Mouse (Mus musculus): ENCODE data around the gene Glud1. TPM values are rescaled to one million over a fixed set of nuclear protein-coding genes. Genes with fewer than 3 reads are reported as not detected.
A peak's percentile ranks its signal among the peaks of the same experiment; 100 is the strongest.
"Not testable (repeated sequence)": the region's sequence is repeated elsewhere in the genome, so short reads cannot be mapped to it uniquely, and the experiment has no call there.

Gene Glud1
- polyA plus RNA-seq, 1 experiment from 2014 or later = 131 TPM

DNA sequence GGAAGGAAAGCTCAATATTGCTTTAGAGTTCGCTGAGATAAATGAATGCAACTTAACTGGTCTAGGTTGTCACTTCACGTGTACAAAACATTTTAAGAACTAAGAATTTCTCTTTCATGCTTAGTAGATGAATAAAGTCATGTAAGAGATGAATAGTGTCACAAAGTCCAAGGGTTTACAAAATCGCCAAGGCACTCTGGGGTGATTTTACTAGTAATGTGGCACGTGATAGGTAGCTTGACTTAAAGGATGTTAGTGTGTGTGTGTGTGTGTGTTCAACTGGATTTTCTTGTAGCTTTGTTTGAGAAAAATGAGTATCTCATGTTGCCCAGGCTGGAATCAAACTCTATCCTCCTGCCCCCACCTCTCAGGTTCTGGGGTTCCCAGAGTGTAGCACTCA, 1.3 kb upstream of the Glud1 start:
- DNase-seq (ENCODE audit: low spot score) = no peak
- H3K4me2 ChIP-seq (replicated peaks) = no peak overlapping the region
- no peaks in the 10 kb centered on the region for H3K27me3 ChIP-seq (ENCODE audit: control insufficient read depth, insufficient read depth, low read length)
- no peaks in the 10 kb centered on the region for H3K9me3 ChIP-seq (ENCODE audit: control insufficient read depth, low read length)
- no peak overlapping the region for H3K4me3 ChIP-seq (replicated peaks; ENCODE audit: low read length)
- WGBS = 86% methylated on average over 4 of the region's 4 CpGs
- no peaks in the 10 kb centered on the region for H3K36me3 ChIP-seq (replicated peaks; ENCODE audit: control insufficient read depth, insufficient read depth)
- H3K4me1 ChIP-seq (replicated peaks; ENCODE audit: control insufficient read depth, insufficient read depth, low read length) = peaks cover 24% of the 10 kb centered on the region
- H3K27ac ChIP-seq = no peak overlapping the region
- no peak overlapping the region for H3K9ac ChIP-seq
- no peak for ATAC-seq (ENCODE audit: low FRiP score)

DNA sequence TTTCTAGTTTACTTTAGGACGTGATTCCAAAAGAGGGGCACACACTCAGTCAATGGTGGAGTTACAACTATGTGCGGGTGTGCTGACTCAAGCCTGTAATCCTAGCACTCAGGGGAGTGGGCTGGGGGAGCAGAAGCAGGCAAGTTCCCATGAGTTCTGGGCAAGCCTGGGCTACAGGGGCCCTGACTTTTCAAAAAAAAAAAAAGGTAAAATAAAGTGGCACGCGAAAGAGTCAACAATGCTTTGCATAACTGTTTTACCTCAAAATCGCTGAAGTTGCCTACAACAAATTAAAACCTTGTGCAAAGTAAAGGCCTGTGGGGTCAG, 657 bp upstream of the Glud1 start:
- Histone ChIP-seq H3K4me1 (replicated peaks; ENCODE audit: control insufficient read depth, insufficient read depth, low read length) (peaks cover 27% of the 10 kb centered on the region), H3K27me3 (ENCODE audit: control insufficient read depth, insufficient read depth, low read length) (no peaks in the 10 kb centered on the region), H3K9ac (peak overlapping the region; percentile 96), H3K4me2 (replicated peaks) (peak overlapping the region; percentile 91), H3K4me3 (replicated peaks; ENCODE audit: low read length) (peak overlapping the region; percentile 99), H3K36me3 (replicated peaks; ENCODE audit: control insufficient read depth, insufficient read depth) (no peaks in the 10 kb centered on the region), H3K27ac (peak overlapping the region; percentile 95), H3K9me3 (ENCODE audit: control insufficient read depth, low read length) (no peaks in the 10 kb centered on the region)
- ATAC-seq (ENCODE audit: low FRiP score) = no peak
- WGBS = 13% methylated on average over 5 of the region's 5 CpGs
- no peak for DNase-seq (ENCODE audit: low spot score)

DNA sequence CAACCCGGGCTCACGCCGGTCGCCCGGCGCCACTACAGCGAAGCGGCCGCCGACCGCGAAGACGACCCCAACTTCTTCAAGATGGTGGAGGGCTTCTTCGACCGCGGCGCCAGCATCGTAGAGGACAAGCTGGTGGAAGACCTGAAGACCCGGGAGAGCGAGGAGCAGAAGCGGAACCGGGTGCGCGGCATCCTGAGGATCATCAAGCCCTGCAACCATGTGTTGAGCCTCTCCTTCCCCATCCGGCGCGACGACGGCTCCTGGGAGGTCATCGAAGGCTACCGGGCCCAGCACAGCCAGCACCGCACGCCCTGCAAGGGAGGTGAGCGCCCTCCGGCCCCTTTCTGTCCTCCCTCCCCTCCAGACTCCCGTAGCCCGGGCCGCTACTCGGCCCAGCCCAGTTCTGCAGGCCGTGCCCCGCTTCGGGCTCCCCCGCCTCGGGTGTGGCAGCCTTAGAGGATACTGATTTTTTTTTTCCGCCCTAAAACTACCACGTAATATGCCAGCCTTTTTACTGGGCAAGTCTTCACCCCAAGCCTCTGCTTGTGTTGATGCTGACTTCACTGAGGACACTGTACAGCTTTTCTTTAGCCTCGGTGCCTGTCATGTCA, 599 bp downstream of the Glud1 start:
- DNase-seq (ENCODE audit: low spot score) = peak; percentile 35

DNA sequence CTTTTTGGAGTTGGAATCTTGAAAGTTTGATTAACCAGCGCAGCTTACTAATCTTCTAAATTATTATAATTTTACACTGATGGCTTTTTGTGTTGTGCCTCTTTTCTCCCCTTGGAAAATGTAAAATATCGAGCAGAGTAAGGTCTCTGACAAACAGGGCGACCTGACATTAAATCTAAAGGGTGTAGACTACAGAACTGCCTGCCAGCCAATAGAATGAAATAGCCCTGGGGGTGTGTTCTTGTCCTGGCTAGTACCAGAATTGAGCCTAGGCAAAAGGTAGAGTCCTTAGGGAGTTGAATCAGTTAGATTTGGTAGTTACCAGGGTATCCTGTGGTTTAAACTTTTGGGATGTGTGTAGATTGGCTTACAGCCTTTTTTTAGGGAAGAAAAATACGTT, 1.2 kb downstream of the Glud1 start:
- Histone ChIP-seq H3K4me1 (replicated peaks; ENCODE audit: control insufficient read depth, insufficient read depth, low read length) (peaks cover 31% of the 10 kb centered on the region), H3K9me3 (ENCODE audit: control insufficient read depth, low read length) (no peaks in the 10 kb centered on the region), H3K9ac (peak overlapping the region; percentile 96), H3K27ac (peak overlapping the region; percentile 95), H3K4me3 (replicated peaks; ENCODE audit: low read length) (peak overlapping the region; percentile 99), H3K4me2 (replicated peaks) (peak overlapping the region; percentile 91), H3K36me3 (replicated peaks; ENCODE audit: control insufficient read depth, insufficient read depth) (no peaks in the 10 kb centered on the region), H3K27me3 (ENCODE audit: control insufficient read depth, insufficient read depth, low read length) (no peaks in the 10 kb centered on the region)
- ATAC-seq (ENCODE audit: low FRiP score) (no peak), DNase-seq (ENCODE audit: low spot score) (peak; percentile 48)
- 4% methylated on average over 4 of the region's 4 CpGs for WGBS

More for the DNA sequence above, 599 bp downstream of the Glud1 start:
- H3K4me2 ChIP-seq (replicated peaks) = peak overlapping the region; percentile 91
- H3K4me3 ChIP-seq (replicated peaks; ENCODE audit: low read length) = peak overlapping the region; percentile 99
- peaks cover 31% of the 10 kb centered on the region for H3K4me1 ChIP-seq (replicated peaks; ENCODE audit: control insufficient read depth, insufficient read depth, low read length)
- H3K9me3 ChIP-seq (ENCODE audit: control insufficient read depth, low read length) = no peaks in the 10 kb centered on the region
- ATAC-seq (ENCODE audit: low FRiP score) = peak; percentile 16
- H3K9ac ChIP-seq = peak overlapping the region; percentile 96
- no peaks in the 10 kb centered on the region for H3K27me3 ChIP-seq (ENCODE audit: control insufficient read depth, insufficient read depth, low read length)
- H3K36me3 ChIP-seq (replicated peaks; ENCODE audit: control insufficient read depth, insufficient read depth) = no peaks in the 10 kb centered on the region
- peak overlapping the region; percentile 95 for H3K27ac ChIP-seq
- under 1% methylated on average over 37 of the region's 47 CpGs for WGBS

DNA sequence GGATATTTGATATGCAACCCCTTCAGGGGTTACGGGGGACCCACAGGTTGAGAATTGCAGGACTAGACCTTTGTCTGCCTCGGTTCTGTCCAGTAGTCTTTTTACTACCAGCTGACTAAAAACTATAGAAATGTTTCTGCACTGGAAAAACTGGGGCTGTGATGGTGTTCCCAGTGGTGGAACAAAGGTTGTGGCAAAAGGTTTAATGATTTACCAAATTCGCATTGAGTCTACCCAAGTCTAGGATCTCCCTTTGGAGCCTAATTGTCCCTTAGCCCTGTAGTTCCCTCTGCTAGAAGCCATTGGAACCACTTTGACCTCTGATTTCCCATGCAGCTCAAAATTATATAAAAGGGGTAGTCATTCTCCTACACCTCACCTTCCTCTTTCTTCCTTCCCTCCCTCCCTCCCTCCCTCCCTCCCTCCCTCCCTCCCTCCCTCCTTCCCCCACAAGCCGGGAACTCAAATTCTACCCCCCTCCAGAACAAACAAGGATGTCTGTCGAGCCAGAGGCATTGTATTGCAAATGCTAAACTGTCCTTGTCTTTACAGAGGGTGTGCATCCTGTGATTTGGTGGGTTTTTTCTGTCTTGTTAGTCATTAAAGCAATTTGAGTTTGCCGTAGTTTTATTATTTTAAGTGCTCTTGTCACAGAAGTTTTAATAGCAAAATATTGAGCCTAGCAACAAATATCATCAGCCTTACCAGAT, 2.0 kb downstream of the Glud1 start:
- Histone ChIP-seq H3K9me3 (ENCODE audit: control insufficient read depth, low read length) (no peaks in the 10 kb centered on the region), H3K27me3 (ENCODE audit: control insufficient read depth, insufficient read depth, low read length) (no peaks in the 10 kb centered on the region), H3K4me1 (replicated peaks; ENCODE audit: control insufficient read depth, insufficient read depth, low read length) (peaks cover 31% of the 10 kb centered on the region), H3K4me3 (replicated peaks; ENCODE audit: low read length) (peak overlapping the region; percentile 99), H3K36me3 (replicated peaks; ENCODE audit: control insufficient read depth, insufficient read depth) (0 out of 2 replicates have a peak, but pooled peaks cover 4% of the 10 kb centered on the region), H3K4me2 (replicated peaks) (peak overlapping the region; percentile 91), H3K9ac (peak overlapping the region; percentile 96), H3K27ac (0 out of 2 replicates have a peak overlapping the region, but pooled peaks have one; percentile 32)
- DNase-seq (ENCODE audit: low spot score) (no peak), ATAC-seq (ENCODE audit: low FRiP score) (no peak)
- WGBS = 14% methylated on average over 5 of the region's 6 CpGs

DNA sequence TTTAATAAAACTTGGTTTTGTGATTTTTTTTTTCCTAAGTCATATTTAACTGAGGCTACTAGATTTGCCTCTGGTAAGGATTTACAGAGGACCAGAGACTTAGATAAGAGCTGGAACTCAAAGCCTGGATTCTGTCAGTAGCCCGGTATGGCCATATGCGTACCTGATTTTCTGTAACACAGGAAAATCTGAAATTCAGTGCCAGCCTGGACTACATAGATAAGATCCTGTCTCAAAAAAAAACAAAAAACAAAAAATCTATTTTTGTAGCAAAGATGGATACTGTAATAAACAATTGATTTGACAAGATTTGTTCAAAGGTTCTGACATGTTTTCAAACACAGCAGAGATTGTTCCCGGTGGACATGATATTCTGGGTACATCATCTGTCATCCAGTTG, 3.1 kb downstream of the Glud1 start:
- Histone ChIP-seq H3K9me3 (ENCODE audit: control insufficient read depth, low read length) (no peaks in the 10 kb centered on the region), H3K4me1 (replicated peaks; ENCODE audit: control insufficient read depth, insufficient read depth, low read length) (peaks cover 31% of the 10 kb centered on the region), H3K4me2 (replicated peaks) (peak overlapping the region; percentile 91), H3K36me3 (replicated peaks; ENCODE audit: control insufficient read depth, insufficient read depth) (peaks cover 8% of the 10 kb centered on the region), H3K4me3 (replicated peaks; ENCODE audit: low read length) (peak overlapping the region; percentile 99), H3K27ac (no peak overlapping the region), H3K27me3 (ENCODE audit: control insufficient read depth, insufficient read depth, low read length) (no peaks in the 10 kb centered on the region), H3K9ac (no peak overlapping the region)
- DNase-seq (ENCODE audit: low spot score) = no peak
- 89% methylated on average over 3 of the region's 3 CpGs for WGBS
- ATAC-seq (ENCODE audit: low FRiP score) = no peak

DNA sequence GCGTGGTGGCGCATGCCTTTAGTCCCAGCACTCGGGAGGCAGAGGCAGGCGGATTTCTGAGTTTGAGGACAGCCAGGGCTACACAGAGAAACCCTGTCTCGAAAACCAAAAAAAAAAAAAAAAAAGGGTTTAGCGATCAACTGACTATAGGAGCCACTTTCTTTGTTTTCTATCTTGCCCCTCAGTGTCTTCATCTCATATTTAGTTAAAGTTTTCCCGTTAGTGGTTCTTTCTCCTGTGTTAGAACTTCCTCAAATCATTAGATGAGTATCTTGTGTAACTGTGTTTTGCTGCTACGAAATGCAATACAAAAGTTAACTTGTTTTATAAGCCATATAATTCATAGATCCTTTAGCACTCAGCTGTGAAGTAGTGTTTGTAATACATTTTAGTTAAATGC, 3.9 kb downstream of the Glud1 start:
- DNase-seq (ENCODE audit: low spot score); H3K9ac ChIP-seq; H3K27ac ChIP-seq; H3K4me2 ChIP-seq (replicated peaks); H3K4me3 ChIP-seq (replicated peaks; ENCODE audit: low read length); H3K27me3 ChIP-seq (ENCODE audit: control insufficient read depth, insufficient read depth, low read length); ATAC-seq (ENCODE audit: low FRiP score); H3K9me3 ChIP-seq (ENCODE audit: control insufficient read depth, low read length): not testable (repeated sequence)
- Histone ChIP-seq H3K36me3 (replicated peaks; ENCODE audit: control insufficient read depth, insufficient read depth) (peaks cover 15% of the 10 kb centered on the region), H3K4me1 (replicated peaks; ENCODE audit: control insufficient read depth, insufficient read depth, low read length) (peaks cover 31% of the 10 kb centered on the region)
- 94% methylated on average over 8 of the region's 8 CpGs for WGBS

DNA sequence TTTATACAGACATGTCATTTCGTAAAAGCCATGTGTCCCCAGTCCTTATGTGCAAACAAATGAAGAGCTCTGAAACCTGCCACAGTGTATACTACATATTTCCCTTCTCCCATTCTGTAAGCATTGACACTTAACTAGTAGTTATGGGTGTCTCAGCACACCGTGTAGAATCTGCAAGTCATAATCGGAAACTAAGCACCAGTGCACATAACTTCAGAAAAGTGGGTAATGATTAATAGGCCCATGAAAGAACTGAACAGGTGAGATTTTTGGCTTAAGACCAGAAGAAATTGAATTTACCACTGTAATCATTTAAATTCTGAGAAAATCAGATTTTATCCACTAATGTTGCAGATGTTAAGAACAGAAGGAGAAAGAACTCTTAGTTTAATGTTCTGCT, 4.3 kb downstream of the Glud1 start:
- H3K27me3 ChIP-seq (ENCODE audit: control insufficient read depth, insufficient read depth, low read length) = no peaks in the 10 kb centered on the region
- ATAC-seq (ENCODE audit: low FRiP score) (no peak), DNase-seq (ENCODE audit: low spot score) (no peak)
- H3K27ac ChIP-seq = no peak overlapping the region
- H3K9ac ChIP-seq = no peak overlapping the region
- no peak overlapping the region; the same call in 1 of the 2 replicates for H3K4me2 ChIP-seq (replicated peaks)
- peaks cover 18% of the 10 kb centered on the region for H3K36me3 ChIP-seq (replicated peaks; ENCODE audit: control insufficient read depth, insufficient read depth)
- no peaks in the 10 kb centered on the region for H3K9me3 ChIP-seq (ENCODE audit: control insufficient read depth, low read length)
- peaks cover 31% of the 10 kb centered on the region for H3K4me1 ChIP-seq (replicated peaks; ENCODE audit: control insufficient read depth, insufficient read depth, low read length)
- H3K4me3 ChIP-seq (replicated peaks; ENCODE audit: low read length) = no peak overlapping the region
- WGBS = 87% methylated on average over 3 of the region's 3 CpGs

DNA sequence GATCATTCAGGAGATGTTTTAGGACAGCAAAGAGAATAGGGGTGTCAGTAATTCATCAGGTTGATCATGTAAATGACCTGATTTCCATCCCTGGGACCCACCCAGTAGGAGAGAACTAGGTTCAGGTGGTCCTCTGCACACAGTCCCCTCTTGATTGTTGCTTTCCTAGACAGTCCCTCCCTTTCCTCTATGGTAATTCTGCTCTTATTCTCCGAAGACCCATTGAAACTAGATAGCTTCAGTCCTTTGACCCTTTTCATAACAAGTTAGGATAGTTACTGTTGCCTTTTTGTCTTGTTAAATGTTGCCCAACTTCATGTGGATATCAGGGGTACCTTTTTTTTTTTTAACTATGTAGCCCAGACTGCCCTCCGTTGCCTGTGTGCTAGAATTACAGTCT, 5.8 kb downstream of the Glud1 start:
- no peak for ATAC-seq (ENCODE audit: low FRiP score)
- Histone ChIP-seq H3K4me1 (replicated peaks; ENCODE audit: control insufficient read depth, insufficient read depth, low read length) (peaks cover 31% of the 10 kb centered on the region), H3K36me3 (replicated peaks; ENCODE audit: control insufficient read depth, insufficient read depth) (peaks cover 32% of the 10 kb centered on the region), H3K4me2 (replicated peaks) (no peak overlapping the region), H3K9ac (no peak overlapping the region), H3K27ac (no peak overlapping the region), H3K9me3 (ENCODE audit: control insufficient read depth, low read length) (no peaks in the 10 kb centered on the region), H3K27me3 (ENCODE audit: control insufficient read depth, insufficient read depth, low read length) (no peaks in the 10 kb centered on the region), H3K4me3 (replicated peaks; ENCODE audit: low read length) (no peak overlapping the region)
- WGBS = 98% methylated on average over 2 of the region's 2 CpGs
- DNase-seq (ENCODE audit: low spot score) = no peak
